Mouse (Mus musculus) C2C12 (cell line): ENCODE results near the gene Aym1.

Experiments
- CEBPB ChIP-seq: IDR thresholded peaks from one replicate; pipeline ENCODE4 v1.6.1; 2011; ENCODE audit warnings: low read depth, mild to moderate bottlenecking, control low read depth, moderate library complexity
- CTCF ChIP-seq: IDR thresholded peaks from one replicate; pipeline ENCODE4 v1.5.1; 2011; ENCODE audit not compliant: control insufficient read depth, insufficient read depth, insufficient read length
- FOSL1 ChIP-seq: IDR thresholded peaks from one replicate; pipeline ENCODE4 v1.8.0; 2011; ENCODE audit warnings: mild to moderate bottlenecking, low read length; ENCODE audit not compliant: poor library complexity, insufficient read depth, severe bottlenecking
- MAX ChIP-seq: IDR thresholded peaks from one replicate; pipeline ENCODE4 v1.6.1; 2011; ENCODE audit warnings: mild to moderate bottlenecking, control low read depth
- MYOG ChIP-seq: IDR thresholded peaks from one replicate; pipeline ENCODE4 v1.6.1; 2011; ENCODE audit not compliant: control insufficient read depth, insufficient read length; ENCODE audit errors: extremely low read depth
- USF1 ChIP-seq: IDR thresholded peaks from one replicate; pipeline ENCODE4 v1.6.1; 2011; ENCODE audit warnings: low read depth, mild to moderate bottlenecking, control low read depth, moderate library complexity

DNA sequence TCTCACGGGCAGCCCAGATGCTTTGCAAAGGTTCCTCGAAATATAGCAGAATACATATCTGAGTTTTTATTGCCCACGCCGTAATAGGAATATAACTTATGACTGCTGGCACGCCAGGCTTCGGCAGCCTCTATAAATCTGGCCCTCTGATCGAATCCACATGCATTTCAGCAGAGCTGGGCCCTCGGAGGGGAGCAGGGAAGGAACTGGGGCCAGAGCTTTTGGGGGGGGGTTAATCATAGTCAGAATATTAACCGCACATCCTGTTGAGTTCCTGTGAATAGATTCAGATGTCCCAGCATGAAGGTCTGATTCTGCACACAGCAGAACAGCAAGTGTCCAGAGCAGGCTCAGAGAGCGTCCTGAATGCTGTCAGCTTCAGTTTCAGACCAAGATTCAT, 17.2 kb downstream of the Aym1 start:
- no peak for TF ChIP-seq CTCF
- no peak for TF ChIP-seq MAX
- TF ChIP-seq CEBPB, result no peak
- TF ChIP-seq FOSL1, result no peak
- no peak for TF ChIP-seq USF1
- TF ChIP-seq MYOG, result no peak
